Mouse (Mus musculus): Measurements from ENCODE around the gene Unc80. TPM values are rescaled to one million over a fixed set of nuclear protein-coding genes. Genes with fewer than 3 reads are reported as not detected.
A peak's percentile ranks its signal among the peaks of the same experiment; 100 is the strongest.

Gene Unc80
- not detected in 2 replicates for polyA plus RNA-seq (2015; fragmentation: Nextera tagmentation; extraction: Ambion mirVana)

DNA sequence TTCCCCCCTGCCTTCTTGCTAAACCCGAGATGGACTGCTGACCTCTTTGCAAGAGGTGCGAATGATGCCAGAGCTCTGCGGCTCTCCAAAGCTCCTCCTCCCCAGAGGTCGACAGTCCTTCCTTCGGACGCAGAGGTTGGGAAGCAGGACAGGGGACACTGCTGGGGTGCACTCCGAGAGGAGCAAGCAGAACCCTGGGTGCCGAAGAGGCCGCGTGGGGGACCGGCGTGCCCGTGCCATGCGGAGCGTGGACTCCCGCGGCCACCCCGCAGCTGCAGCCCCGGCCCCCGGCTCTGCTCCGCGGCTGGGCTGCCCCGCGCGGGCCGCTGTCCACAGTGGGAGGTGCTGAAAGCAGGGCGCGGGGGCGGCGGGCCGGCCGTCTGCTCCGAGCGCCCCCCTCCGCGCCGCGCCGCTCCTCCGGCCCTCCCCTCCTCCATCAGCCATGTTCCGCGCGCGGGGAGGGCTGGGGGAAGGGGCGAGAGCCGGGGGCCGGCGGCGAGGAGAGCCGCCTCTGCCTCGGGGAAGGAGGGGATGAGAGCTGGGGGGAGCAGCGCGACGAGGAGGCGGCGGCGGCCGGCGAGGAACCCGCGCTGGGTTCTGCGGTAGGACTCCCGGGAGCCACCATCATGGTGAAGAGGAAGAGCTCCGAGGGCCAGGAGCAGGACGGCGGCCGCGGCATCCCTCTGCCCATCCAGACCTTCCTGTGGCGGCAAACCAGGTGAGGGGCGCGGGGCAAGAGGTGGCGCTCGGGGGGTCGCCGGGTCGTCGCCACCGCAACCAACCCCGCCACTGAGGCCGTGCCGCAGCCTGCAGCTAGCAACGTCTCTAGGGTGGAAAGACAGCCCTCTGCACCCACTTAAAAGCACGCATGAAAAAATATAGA lies at the start of gene Unc80:
Unc80 (plus strand) TSS at position 547 of the 883 bp plus-strand sequence.
- Histone ChIP-seq H3K9ac (no peak within 1 kb of the TSS), H3K4me3 (replicated peaks) (peak within 1 kb of the TSS; percentile 37), H3K36me3 (replicated peaks) (no peaks in the 10 kb centered on the region), H3K4me1 (replicated peaks) (no peaks in the 10 kb centered on the region), H3K4me2 (peak within 1 kb of the TSS; percentile 59), H3K27ac (replicated peaks) (no peak within 1 kb of the TSS), H3K9me3 (replicated peaks) (no peaks in the 10 kb centered on the region), H3K27me3 (peaks cover 20% of the 10 kb centered on the region)
- peak; percentile 15; the same call in 1 of the 2 replicates for ATAC-seq (ENCODE audit: insufficient read depth)
- WGBS (ENCODE audit: insufficient replicate concordance), result 1% methylated on average over 71 of the region's 83 CpGs

DNA sequence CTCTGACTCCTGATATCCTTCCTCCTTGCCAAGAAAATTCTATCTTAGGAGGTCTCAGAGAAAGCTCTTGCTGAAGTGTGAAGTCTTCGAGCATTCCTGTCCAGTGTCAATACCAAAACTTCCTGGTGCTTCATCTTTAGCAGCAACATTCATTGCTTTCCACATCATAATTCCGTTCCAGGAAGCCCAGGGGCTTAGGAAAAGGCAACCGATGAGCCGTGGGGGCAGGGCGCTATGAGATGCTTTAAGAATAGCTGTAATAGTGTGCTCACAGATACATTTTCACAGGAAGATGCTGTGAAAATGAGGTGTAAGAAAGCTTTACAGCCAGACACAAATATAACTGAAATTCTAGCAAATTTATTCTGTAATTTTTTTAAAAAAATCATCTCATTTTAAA lies 42.1 kb upstream of the Unc80 start:
- Histone ChIP-seq H3K4me2 (no peak overlapping the region), H3K36me3 (replicated peaks) (no peaks in the 10 kb centered on the region), H3K9ac (no peak overlapping the region), H3K4me1 (replicated peaks) (no peaks in the 10 kb centered on the region), H3K27me3 (no peaks in the 10 kb centered on the region), H3K9me3 (replicated peaks) (no peaks in the 10 kb centered on the region), H3K27ac (replicated peaks) (no peak overlapping the region), H3K4me3 (replicated peaks) (no peak overlapping the region)
- WGBS (ENCODE audit: insufficient replicate concordance), result 66% methylated on average over 5 of the region's 5 CpGs
- ATAC-seq (ENCODE audit: insufficient read depth), result no peak

DNA sequence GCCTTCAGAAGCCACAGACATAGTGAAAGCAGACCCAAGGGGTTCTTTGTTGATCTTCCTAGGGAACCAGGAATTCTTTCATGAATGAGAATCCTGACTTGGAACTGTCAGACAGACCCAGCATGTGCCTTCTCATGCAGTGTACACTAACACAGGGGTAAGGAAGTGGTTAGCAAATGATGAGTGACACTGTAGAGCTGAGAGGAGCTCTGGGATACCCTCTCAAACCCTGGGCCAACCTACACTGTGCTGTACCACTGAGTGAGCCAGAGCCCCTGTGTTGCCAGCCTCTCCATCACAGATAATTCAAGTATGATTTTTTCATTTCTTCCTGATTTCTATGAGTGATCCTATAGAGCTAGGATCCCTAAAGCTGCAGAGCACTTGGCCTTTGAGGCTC lies 37.2 kb upstream of the Unc80 start:
- no peak for ATAC-seq (ENCODE audit: insufficient read depth)
- no peak overlapping the region for H3K4me3 ChIP-seq (replicated peaks)
- H3K4me2 ChIP-seq, result no peak overlapping the region
- no peaks in the 10 kb centered on the region for H3K4me1 ChIP-seq (replicated peaks)
- no peaks in the 10 kb centered on the region for H3K27me3 ChIP-seq
- no peaks in the 10 kb centered on the region for H3K9me3 ChIP-seq (replicated peaks)
- H3K27ac ChIP-seq (replicated peaks), result no peak overlapping the region
- no peak overlapping the region for H3K9ac ChIP-seq
- H3K36me3 ChIP-seq (replicated peaks), result no peaks in the 10 kb centered on the region

DNA sequence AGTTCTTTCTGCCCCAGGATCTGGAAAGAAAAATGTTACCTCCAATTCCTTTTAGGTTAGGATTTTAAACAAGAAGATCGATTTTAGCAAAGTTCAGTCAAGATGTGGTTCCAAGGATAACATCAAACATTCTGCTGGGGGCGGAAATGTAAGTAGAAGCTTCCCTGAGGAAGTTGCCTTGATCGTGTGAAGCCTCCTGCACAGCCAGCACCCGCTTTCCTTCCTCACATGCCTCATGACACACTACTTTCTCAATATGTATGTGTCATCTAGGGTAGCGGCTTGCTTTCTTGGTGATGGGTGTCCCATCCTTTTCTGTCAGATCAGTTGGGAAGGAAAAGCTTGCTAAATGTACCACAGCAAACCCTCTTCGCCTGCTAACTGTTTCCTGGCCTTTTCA lies 36.7 kb upstream of the Unc80 start:
- no peak for ATAC-seq (ENCODE audit: insufficient read depth)
- no peaks in the 10 kb centered on the region for H3K4me1 ChIP-seq (replicated peaks)
- no peak overlapping the region for H3K4me2 ChIP-seq
- no peak overlapping the region for H3K9ac ChIP-seq
- H3K4me3 ChIP-seq (replicated peaks), result no peak overlapping the region
- H3K27me3 ChIP-seq, result no peaks in the 10 kb centered on the region
- no peaks in the 10 kb centered on the region for H3K9me3 ChIP-seq (replicated peaks)
- WGBS (ENCODE audit: insufficient replicate concordance), result 49% methylated on average over 6 of the region's 6 CpGs
- no peak overlapping the region for H3K27ac ChIP-seq (replicated peaks)
- no peaks in the 10 kb centered on the region for H3K36me3 ChIP-seq (replicated peaks)

DNA sequence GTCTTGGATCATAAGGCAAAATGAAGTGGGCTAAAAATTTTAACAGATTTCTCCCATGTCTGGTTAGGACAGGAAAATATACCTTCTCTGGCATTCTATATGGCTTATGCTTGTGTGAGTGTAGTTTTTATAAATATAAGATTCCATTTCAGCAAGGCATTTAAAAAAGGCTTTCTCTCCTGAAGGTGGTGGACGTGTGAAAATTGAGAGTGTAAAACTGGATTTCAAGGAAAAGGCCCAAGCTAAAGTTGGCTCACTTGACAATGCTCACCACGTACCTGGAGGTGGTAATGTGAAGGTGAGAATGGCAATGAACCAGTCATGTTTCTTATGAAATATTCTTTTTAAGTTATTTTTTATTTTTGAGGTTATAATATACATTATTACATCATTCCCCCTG lies 30.1 kb upstream of the Unc80 start:
- WGBS (ENCODE audit: insufficient replicate concordance), result 47% methylated on average over 2 of the region's 2 CpGs
- H3K4me1 ChIP-seq (replicated peaks), result no peaks in the 10 kb centered on the region
- no peak overlapping the region for H3K27ac ChIP-seq (replicated peaks)
- no peak overlapping the region for H3K4me3 ChIP-seq (replicated peaks)
- H3K9ac ChIP-seq, result no peak overlapping the region
- no peaks in the 10 kb centered on the region for H3K36me3 ChIP-seq (replicated peaks)
- H3K9me3 ChIP-seq (replicated peaks), result no peaks in the 10 kb centered on the region
- no peak for ATAC-seq (ENCODE audit: insufficient read depth)
- no peak overlapping the region for H3K4me2 ChIP-seq
- no peaks in the 10 kb centered on the region for H3K27me3 ChIP-seq

DNA sequence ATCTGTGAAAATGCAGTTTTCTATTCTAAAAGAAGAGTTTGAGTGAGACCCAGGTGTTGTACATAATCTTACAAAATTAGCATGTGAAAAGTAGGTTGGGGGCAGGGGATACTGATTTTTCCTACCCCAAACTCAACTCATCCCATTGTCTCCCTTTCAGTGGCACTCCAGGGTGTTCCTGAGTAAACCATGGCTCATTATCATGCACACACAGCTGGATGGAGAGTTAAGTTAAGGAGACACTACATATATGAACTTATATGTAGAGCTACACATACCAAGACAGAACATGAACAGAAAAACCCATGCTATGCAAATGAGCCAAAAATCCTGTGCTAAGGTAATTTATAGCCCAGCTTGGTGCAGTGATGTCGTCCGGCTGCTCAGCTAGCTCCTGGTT lies 25.2 kb upstream of the Unc80 start:
- H3K9ac ChIP-seq, result no peak overlapping the region
- H3K9me3 ChIP-seq (replicated peaks), result no peaks in the 10 kb centered on the region
- no peak overlapping the region for H3K4me3 ChIP-seq (replicated peaks)
- WGBS (ENCODE audit: insufficient replicate concordance), result 75% methylated on average over 2 of the region's 2 CpGs
- no peaks in the 10 kb centered on the region for H3K4me1 ChIP-seq (replicated peaks)
- H3K27me3 ChIP-seq, result no peaks in the 10 kb centered on the region
- no peak overlapping the region for H3K4me2 ChIP-seq
- H3K36me3 ChIP-seq (replicated peaks), result no peaks in the 10 kb centered on the region
- no peak overlapping the region for H3K27ac ChIP-seq (replicated peaks)
- no peak for ATAC-seq (ENCODE audit: insufficient read depth)

DNA sequence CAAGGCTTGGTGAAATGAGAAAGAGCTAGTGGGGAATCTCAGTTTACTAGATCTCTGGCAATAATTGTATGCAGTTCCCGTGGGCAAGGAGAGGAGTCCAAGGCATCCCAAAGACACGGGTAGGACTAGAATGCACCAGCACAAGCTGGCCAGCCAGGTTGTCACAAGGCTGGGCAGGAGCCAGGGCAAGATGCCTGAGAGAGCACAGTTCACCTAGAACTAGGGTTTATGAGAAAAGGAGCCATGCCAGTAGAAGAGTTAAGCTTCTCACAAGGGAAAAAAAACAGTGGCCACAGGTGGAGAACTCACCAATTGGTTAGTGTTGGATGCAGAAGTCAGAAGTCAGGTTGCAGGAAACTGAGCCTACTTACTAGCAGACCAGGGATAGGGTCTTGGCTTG lies 18.7 kb upstream of the Unc80 start:
- Histone ChIP-seq H3K27ac (replicated peaks) (no peak overlapping the region), H3K9me3 (replicated peaks) (no peaks in the 10 kb centered on the region), H3K4me1 (replicated peaks) (no peaks in the 10 kb centered on the region), H3K27me3 (no peaks in the 10 kb centered on the region), H3K4me3 (replicated peaks) (no peak overlapping the region), H3K4me2 (no peak overlapping the region), H3K9ac (no peak overlapping the region), H3K36me3 (replicated peaks) (no peaks in the 10 kb centered on the region)
- no peak for ATAC-seq (ENCODE audit: insufficient read depth)
- WGBS (ENCODE audit: insufficient replicate concordance), result 39% methylated on average over 2 of the region's 2 CpGs

DNA sequence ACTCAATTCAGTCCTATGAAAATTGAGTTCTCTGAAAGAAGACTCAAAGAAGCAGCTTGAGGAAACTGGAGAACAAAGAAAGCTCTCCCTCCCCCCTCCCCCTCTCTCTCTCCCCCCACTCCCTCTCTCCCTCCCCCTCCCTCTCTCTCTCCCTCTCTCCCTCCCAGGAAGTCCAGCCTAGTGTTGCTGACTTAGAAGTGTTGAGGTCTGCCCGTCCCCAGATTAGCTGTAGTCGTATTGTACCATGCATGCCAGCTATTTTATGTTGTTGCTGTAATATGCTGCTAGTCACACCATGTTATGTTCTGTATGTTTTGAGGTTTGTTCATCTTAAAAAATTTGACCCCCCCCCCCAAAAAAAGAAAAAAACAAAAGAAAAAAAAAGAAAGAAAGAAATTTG lies 11.6 kb upstream of the Unc80 start:
- Histone ChIP-seq H3K9me3 (replicated peaks) (no peaks in the 10 kb centered on the region), H3K27ac (replicated peaks) (no peak overlapping the region), H3K4me2 (no peak overlapping the region), H3K36me3 (replicated peaks) (no peaks in the 10 kb centered on the region), H3K4me1 (replicated peaks) (no peaks in the 10 kb centered on the region), H3K27me3 (no peaks in the 10 kb centered on the region), H3K9ac (no peak overlapping the region), H3K4me3 (replicated peaks) (no peak overlapping the region)
- WGBS (ENCODE audit: insufficient replicate concordance), result 16% methylated on average over 2 of the region's 2 CpGs
- ATAC-seq (ENCODE audit: insufficient read depth), result no peak

DNA sequence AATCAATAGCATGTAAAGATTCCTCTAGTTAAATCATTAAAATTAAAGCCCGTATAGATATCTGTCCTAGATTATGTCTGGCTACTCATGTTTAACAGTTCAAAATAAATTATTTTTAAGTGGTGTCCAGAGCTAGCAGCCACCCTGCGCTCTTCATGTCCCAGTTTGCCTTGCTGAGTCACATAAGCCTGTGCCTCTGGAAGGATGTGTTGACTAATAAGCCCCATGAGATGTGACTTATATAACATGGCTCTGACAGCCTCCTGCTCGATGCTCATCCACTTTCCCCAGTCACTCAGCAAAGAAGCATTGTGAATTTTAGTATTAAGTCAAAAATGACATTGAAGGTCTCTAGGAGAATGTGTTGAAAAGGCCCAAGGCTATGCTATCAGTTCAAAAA lies 10.4 kb upstream of the Unc80 start:
- no peaks in the 10 kb centered on the region for H3K9me3 ChIP-seq (replicated peaks)
- no peaks in the 10 kb centered on the region for H3K36me3 ChIP-seq (replicated peaks)
- no peak overlapping the region for H3K4me2 ChIP-seq
- no peak overlapping the region for H3K4me3 ChIP-seq (replicated peaks)
- H3K4me1 ChIP-seq (replicated peaks), result no peaks in the 10 kb centered on the region
- WGBS (ENCODE audit: insufficient replicate concordance), result 57% methylated on average over 3 of the region's 3 CpGs
- no peak for ATAC-seq (ENCODE audit: insufficient read depth)
- H3K27me3 ChIP-seq, result no peaks in the 10 kb centered on the region
- H3K27ac ChIP-seq (replicated peaks), result no peak overlapping the region
- H3K9ac ChIP-seq, result no peak overlapping the region

DNA sequence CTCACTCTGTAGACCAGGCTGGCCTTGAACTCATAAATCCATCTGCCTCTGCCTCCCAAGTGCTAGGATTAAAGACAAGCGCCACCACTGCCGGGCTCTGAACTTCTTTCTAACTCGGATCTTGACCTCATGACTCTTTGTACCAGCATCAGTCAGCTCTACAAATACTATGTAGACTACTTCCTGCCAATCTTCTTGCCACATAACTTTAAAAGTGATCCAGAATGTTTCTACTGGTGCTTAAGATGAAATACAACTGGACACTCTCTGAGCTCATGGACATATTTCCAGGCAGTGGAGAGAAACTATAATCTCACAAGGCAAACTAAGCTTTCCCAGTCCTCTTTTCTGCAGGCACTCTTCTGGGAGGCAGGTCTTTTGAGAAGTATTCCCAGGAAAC lies 8.8 kb upstream of the Unc80 start:
- no peak for ATAC-seq (ENCODE audit: insufficient read depth)
- Histone ChIP-seq H3K9me3 (replicated peaks) (no peaks in the 10 kb centered on the region), H3K9ac (no peak overlapping the region), H3K4me3 (replicated peaks) (no peak overlapping the region), H3K4me1 (replicated peaks) (no peaks in the 10 kb centered on the region), H3K36me3 (replicated peaks) (no peaks in the 10 kb centered on the region), H3K27me3 (no peaks in the 10 kb centered on the region), H3K4me2 (no peak overlapping the region), H3K27ac (replicated peaks) (no peak overlapping the region)
- WGBS (ENCODE audit: insufficient replicate concordance), result 52% methylated on average over 3 of the region's 3 CpGs

DNA sequence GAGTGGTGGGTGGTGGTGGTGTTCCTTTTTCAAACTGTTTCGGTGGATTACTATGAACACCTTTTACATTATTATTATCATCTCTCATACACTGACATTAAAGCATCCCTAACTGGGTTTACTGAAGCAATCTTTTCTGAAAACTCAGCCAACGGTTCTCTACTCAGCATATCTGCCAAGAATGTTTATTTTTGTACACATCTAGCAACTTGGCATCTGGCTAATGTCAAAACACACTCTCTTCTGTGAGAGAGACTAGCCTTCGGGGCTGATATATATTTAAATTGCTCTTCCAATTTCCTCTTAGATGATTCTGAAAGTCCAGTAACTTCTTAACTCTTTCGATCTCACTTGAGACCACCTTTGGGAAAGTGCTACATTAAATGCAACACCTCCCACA lies 7.3 kb upstream of the Unc80 start:
- no peaks in the 10 kb centered on the region for H3K27me3 ChIP-seq
- no peak overlapping the region for H3K27ac ChIP-seq (replicated peaks)
- H3K36me3 ChIP-seq (replicated peaks), result no peaks in the 10 kb centered on the region
- H3K9ac ChIP-seq, result no peak overlapping the region
- no peaks in the 10 kb centered on the region for H3K9me3 ChIP-seq (replicated peaks)
- no peaks in the 10 kb centered on the region for H3K4me1 ChIP-seq (replicated peaks)
- WGBS (ENCODE audit: insufficient replicate concordance), result 55% methylated on average over 4 of the region's 4 CpGs
- H3K4me3 ChIP-seq (replicated peaks), result no peak overlapping the region
- no peak overlapping the region for H3K4me2 ChIP-seq
- ATAC-seq (ENCODE audit: insufficient read depth), result no peak

DNA sequence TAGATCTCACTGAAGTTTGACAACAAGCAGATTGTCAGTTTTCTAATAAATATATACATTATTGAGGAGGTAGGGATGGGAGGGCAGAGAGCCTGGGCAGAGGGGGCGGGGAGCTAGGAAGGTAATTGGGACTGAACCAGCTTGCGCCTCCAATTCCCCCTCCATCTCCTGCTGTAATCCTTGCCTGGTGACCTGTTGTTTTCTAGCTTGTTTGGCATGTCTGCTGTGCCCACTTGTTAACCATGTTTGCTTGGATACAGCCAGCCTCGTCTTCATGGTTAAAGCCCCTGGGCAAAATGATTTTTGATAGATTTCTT lies 495 bp downstream of the Unc80 start:
- no peak overlapping the region for H3K4me2 ChIP-seq

More for the DNA sequence above, 495 bp downstream of the Unc80 start:
- Histone ChIP-seq H3K9ac (no peak overlapping the region), H3K4me1 (replicated peaks) (no peaks in the 10 kb centered on the region), H3K27me3 (peaks cover 20% of the 10 kb centered on the region), H3K27ac (replicated peaks) (no peak overlapping the region), H3K9me3 (replicated peaks) (no peaks in the 10 kb centered on the region), H3K36me3 (replicated peaks) (no peaks in the 10 kb centered on the region), H3K4me3 (replicated peaks) (no peak overlapping the region)
- 25% methylated on average over 3 of the region's 3 CpGs for WGBS (ENCODE audit: insufficient replicate concordance)
- ATAC-seq (ENCODE audit: insufficient read depth), result no peak
